Mouse (Mus musculus): ENCODE measurements around the gene Fyco1.
A peak's percentile ranks its signal among the peaks of the same experiment; 100 is the strongest.

GRCm38 (mm10) chr9:123796174-123796573 is 55.5 kb downstream of the Fyco1 start:
- TF ChIP-seq CTCF (IDR thresholded peaks at IDR 0.05): peak; percentile 84
- no peak for TF ChIP-seq POLR2A (IDR thresholded peaks at IDR 0.05; ENCODE audit: insufficient read depth, low read depth, low read length)
- no peak for TF ChIP-seq EP300 (IDR thresholded peaks at IDR 0.05; ENCODE audit: insufficient read depth, low read depth, low read length)

All from heart, adult 2 months (tissue).